Mouse (Mus musculus) erythroblast, embryonic 14.5 days (primary cell): ENCODE data around the gene Gm4707.
"Not testable (repeated sequence)": the region's sequence is repeated elsewhere in the genome, so short reads cannot be mapped to it uniquely, and the experiment has no call there.

Experiments
- GATA1 ChIP-seq: IDR thresholded peaks from 2 replicates; pipeline ENCODE4 v1.6.1; 2012; ENCODE audit warnings: low read length, inconsistent platforms, mixed read lengths
- TAL1 ChIP-seq: IDR thresholded peaks from 3 replicates; pipeline ENCODE4 v1.6.1; 2012; ENCODE audit warnings: low read length, inconsistent platforms, mixed read lengths

DNA sequence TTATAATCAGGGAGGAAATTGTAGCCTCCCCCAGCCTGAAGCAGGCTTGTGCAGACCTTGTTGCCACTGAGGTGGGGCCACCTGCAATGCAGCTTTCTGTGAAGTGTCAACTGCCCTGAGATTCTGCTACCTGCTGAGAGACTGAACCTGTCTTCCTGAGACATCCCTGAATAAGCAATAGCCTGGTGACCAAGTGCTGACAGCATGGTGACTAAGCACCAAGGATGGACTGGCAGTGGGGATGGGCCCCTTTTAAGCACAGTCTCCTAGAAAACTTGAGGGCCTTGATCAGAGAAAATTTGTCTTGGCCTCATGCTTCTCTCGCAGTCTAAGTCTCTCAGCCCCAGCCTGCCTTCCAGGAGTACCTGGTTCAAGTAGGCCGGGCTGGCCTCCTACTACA is 37.2 kb downstream of the Gm4707 start:
- not testable (repeated sequence) for TF ChIP-seq GATA1, TAL1
